Mouse (Mus musculus) limb, embryonic 12.5 days (tissue): Measurements from ENCODE around the gene Tns2. TPM values are rescaled to one million over a fixed set of nuclear protein-coding genes. Genes with fewer than 3 reads are reported as not detected.

Experiments
- ATAC-seq: fragments of 200-750 bp; cut with Nextera tagmentation; 2 replicates; pipeline ENCODE4 v1.8.0; 2017; ENCODE audit warnings: low read depth, moderate TSS enrichment; ENCODE audit not compliant: insufficient number of reproducible peaks, insufficient read depth, low FRiP score, low TSS enrichment
- H3K27ac ChIP-seq: fragments of 300-500 bp; sonication (generic); 2 replicates; pipeline ENCODE4 v1.5.1; 2016; ENCODE audit warnings: mild to moderate bottlenecking, moderate library complexity
- H3K27me3 ChIP-seq: fragments of 300-500 bp; sonication (generic); 2 replicates; pipeline ENCODE4 v1.6.1; 2016; ENCODE audit warnings: mild to moderate bottlenecking, moderate library complexity
- H3K36me3 ChIP-seq: fragments of 300-500 bp; sonication (generic); 2 replicates; pipeline ENCODE4 v1.6.1; 2016; ENCODE audit warnings: mild to moderate bottlenecking, moderate library complexity
- H3K4me1 ChIP-seq: fragments of 300-500 bp; sonication (generic); replicated peaks from 2 replicates; pipeline ENCODE4 v1.6.1; 2016
- H3K4me2 ChIP-seq: fragments of 300-500 bp; sonication (generic); 2 replicates; pipeline ENCODE4 v1.6.1; 2016; ENCODE audit warnings: mild to moderate bottlenecking, moderate library complexity
- H3K4me3 ChIP-seq: fragments of 300-500 bp; sonication (generic); replicated peaks from 2 replicates; pipeline ENCODE4 v1.5.1; 2016; ENCODE audit warnings: mild to moderate bottlenecking
- H3K9ac ChIP-seq: fragments of 300-500 bp; sonication (generic); replicated peaks from 2 replicates; pipeline ENCODE4 v1.6.1; 2016; ENCODE audit warnings: mild to moderate bottlenecking, moderate library complexity
- H3K9me3 ChIP-seq: fragments of 300-500 bp; sonication (generic); 2 replicates; pipeline ENCODE4 v1.6.1; 2016; ENCODE audit warnings: mild to moderate bottlenecking, moderate library complexity
- WGBS: fragments of 180-500 bp; shearing (Covaris S2); methylation state at CpG from one replicate; pipeline ENCODE4 v1.1.7; 2016; 5-methylcytosine and 5-hydroxymethylcytosine counted together
- polyA plus RNA-seq: library from polyadenylated mRNA; unstranded; fragments of >200 nt; fragmentation: Nextera tagmentation; extraction: Ambion mirVana; gene quantifications from 2 replicates; pipeline ENCODE4 v1.2.1, GENCODE M21; 2016

The Tns2 gene
- polyA plus RNA-seq, 1 experiment from 2014 or later: 16.6 TPM

- peaks cover 20% of the 10 kb centered on the region for H3K4me1 ChIP-seq
- no peak overlapping the region for H3K4me3 ChIP-seq
- peaks cover 3% of the 10 kb centered on the region; the same call in 1 of the 2 replicates for H3K27me3 ChIP-seq
- 94% methylated on average over 6 of the region's 6 CpGs for WGBS
- H3K9me3 ChIP-seq: no peaks in the 10 kb centered on the region
- no peak for ATAC-seq
- no peak overlapping the region for H3K4me2 ChIP-seq
- H3K9ac ChIP-seq: no peak overlapping the region
- H3K36me3 ChIP-seq: peaks cover 87% of the 10 kb centered on the region
- no peak overlapping the region for H3K27ac ChIP-seq
Observed at GRCm38 (mm10) chr15:102112181-102112580, 12.0 kb downstream of the Tns2 start.

- H3K9ac ChIP-seq: no peak overlapping the region
- H3K4me1 ChIP-seq: peaks cover 14% of the 10 kb centered on the region
- no peak overlapping the region for H3K27ac ChIP-seq
- no peak for ATAC-seq
- no peaks in the 10 kb centered on the region for H3K9me3 ChIP-seq
- no peak overlapping the region for H3K4me2 ChIP-seq
- H3K36me3 ChIP-seq: peaks cover 91% of the 10 kb centered on the region
- WGBS: 73% methylated on average over 8 of the region's 8 CpGs
- H3K27me3 ChIP-seq: no peaks in the 10 kb centered on the region
- H3K4me3 ChIP-seq: no peak overlapping the region
Observed at GRCm38 (mm10) chr15:102112827-102113226, 12.6 kb downstream of the Tns2 start.

- Histone ChIP-seq H3K9me3 (no peaks in the 10 kb centered on the region), H3K4me2 (no peak overlapping the region), H3K4me3 (no peak overlapping the region), H3K4me1 (peaks cover 8% of the 10 kb centered on the region), H3K36me3 (peaks cover 95% of the 10 kb centered on the region), H3K27me3 (no peaks in the 10 kb centered on the region), H3K9ac (no peak overlapping the region), H3K27ac (no peak overlapping the region)
- ATAC-seq: no peak
- WGBS: 75% methylated on average over 4 of the region's 4 CpGs
Observed at GRCm38 (mm10) chr15:102113674-102114073, 13.5 kb downstream of the Tns2 start.

DNA sequence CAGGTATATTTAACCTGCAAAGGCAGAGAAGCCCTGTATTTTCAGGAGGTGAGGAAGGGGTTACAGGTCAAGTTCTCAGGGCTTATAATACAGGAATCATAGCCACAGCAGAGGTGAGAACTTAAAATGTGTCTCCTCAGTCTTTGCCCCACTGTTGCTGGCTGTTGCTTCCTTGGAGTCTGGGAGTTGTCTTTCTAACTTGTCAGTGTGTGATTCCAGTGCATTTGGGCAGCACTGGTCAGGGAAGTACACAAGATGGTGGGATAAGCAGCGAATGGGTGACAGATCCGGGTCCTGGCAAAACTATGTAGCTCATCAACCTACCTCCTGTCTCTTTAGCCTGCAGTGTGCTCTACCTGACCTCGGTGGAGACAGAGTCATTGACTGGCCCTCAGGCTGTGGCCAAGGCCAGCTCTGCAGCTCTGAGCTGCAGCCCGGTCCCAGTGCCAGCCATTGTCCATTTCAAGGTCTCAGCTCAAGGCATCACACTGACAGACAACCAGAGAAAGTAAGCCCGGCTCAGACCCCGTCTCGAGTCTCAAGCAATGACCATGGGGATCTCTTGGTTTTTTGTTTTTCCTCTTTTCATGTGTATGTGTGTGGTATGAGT, 14.5 kb downstream of the Tns2 start:
- Histone ChIP-seq H3K4me2 (no peak overlapping the region), H3K9ac (no peak overlapping the region), H3K9me3 (no peaks in the 10 kb centered on the region), H3K27me3 (no peaks in the 10 kb centered on the region), H3K27ac (no peak overlapping the region), H3K4me1 (no peaks in the 10 kb centered on the region; the same call in 1 of the 2 replicates), H3K4me3 (no peak overlapping the region), H3K36me3 (peaks cover 95% of the 10 kb centered on the region)
- WGBS: 88% methylated on average over 7 of the region's 7 CpGs
- ATAC-seq: no peak

- H3K4me1 ChIP-seq: no peaks in the 10 kb centered on the region; the same call in 1 of the 2 replicates
- no peak overlapping the region for H3K9ac ChIP-seq
- no peak for ATAC-seq
- 69% methylated on average over 9 of the region's 9 CpGs for WGBS
- peaks cover 96% of the 10 kb centered on the region for H3K36me3 ChIP-seq
- no peak overlapping the region for H3K27ac ChIP-seq
- H3K9me3 ChIP-seq: no peaks in the 10 kb centered on the region
- no peak overlapping the region for H3K4me2 ChIP-seq
- H3K4me3 ChIP-seq: no peak overlapping the region
- H3K27me3 ChIP-seq: no peaks in the 10 kb centered on the region
Observed at GRCm38 (mm10) chr15:102115731-102116231, 15.6 kb downstream of the Tns2 start.

DNA sequence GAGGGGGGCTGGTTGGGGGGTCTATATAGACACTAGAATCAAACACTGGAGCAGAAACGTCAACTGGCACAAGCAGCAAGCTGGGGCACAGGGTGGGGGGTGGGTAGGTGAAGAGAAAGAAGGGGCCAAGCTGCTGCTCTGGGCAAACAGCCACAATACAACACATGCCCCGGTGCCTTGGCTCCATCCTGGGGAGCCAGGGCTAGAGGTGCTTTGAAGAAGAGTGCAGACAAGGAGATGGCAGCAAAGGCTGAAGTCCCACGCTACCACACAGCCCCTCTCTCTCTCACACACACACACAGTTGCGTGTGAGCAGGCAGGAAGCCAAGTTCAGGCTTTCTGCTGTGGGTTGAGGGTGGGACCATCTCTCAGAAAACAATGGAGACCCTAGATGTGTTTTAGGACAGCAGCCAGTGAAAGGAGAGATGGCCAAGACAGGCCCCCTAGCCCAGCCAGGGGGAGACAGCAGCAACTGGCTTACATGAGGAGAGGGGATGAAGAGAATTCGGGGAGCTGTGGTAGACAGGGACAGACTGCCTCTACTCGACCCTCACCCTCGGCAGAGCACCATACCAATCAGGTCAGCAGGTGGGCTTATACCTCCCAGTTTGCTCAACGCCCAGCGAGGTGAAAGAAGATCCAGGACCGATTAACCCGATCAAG, 16.7 kb downstream of the Tns2 start:
- H3K9me3 ChIP-seq: no peaks in the 10 kb centered on the region
- no peak overlapping the region for H3K27ac ChIP-seq
- ATAC-seq: no peak
- no peaks in the 10 kb centered on the region for H3K27me3 ChIP-seq
- 83% methylated on average over 11 of the region's 11 CpGs for WGBS
- H3K36me3 ChIP-seq: peaks cover 96% of the 10 kb centered on the region
- no peak overlapping the region for H3K9ac ChIP-seq
- H3K4me3 ChIP-seq: no peak overlapping the region
- no peak overlapping the region for H3K4me2 ChIP-seq
- H3K4me1 ChIP-seq: no peaks in the 10 kb centered on the region; the same call in 1 of the 2 replicates

- ATAC-seq: no peak; the same call in 1 of the 2 replicates
- no peak overlapping the region for H3K9ac ChIP-seq
- H3K4me2 ChIP-seq: no peak overlapping the region
- H3K36me3 ChIP-seq: peaks cover 95% of the 10 kb centered on the region
- H3K9me3 ChIP-seq: no peaks in the 10 kb centered on the region
- H3K27me3 ChIP-seq: no peaks in the 10 kb centered on the region
- no peaks in the 10 kb centered on the region; the same call in 1 of the 2 replicates for H3K4me1 ChIP-seq
- no peak overlapping the region for H3K27ac ChIP-seq
- 82% methylated on average over 18 of the region's 19 CpGs for WGBS
- H3K4me3 ChIP-seq: no peak overlapping the region
Observed at GRCm38 (mm10) chr15:102117461-102118443, 17.5 kb downstream of the Tns2 start.

- ATAC-seq: no peak
- Histone ChIP-seq H3K4me1 (no peaks in the 10 kb centered on the region), H3K27me3 (no peaks in the 10 kb centered on the region), H3K9ac (no peak overlapping the region), H3K9me3 (no peaks in the 10 kb centered on the region), H3K27ac (no peak overlapping the region), H3K4me3 (no peak overlapping the region), H3K4me2 (no peak overlapping the region), H3K36me3 (peaks cover 89% of the 10 kb centered on the region)
- WGBS: 90% methylated on average over 4 of the region's 4 CpGs
Observed at GRCm38 (mm10) chr15:102118591-102118990, 18.4 kb downstream of the Tns2 start.

DNA sequence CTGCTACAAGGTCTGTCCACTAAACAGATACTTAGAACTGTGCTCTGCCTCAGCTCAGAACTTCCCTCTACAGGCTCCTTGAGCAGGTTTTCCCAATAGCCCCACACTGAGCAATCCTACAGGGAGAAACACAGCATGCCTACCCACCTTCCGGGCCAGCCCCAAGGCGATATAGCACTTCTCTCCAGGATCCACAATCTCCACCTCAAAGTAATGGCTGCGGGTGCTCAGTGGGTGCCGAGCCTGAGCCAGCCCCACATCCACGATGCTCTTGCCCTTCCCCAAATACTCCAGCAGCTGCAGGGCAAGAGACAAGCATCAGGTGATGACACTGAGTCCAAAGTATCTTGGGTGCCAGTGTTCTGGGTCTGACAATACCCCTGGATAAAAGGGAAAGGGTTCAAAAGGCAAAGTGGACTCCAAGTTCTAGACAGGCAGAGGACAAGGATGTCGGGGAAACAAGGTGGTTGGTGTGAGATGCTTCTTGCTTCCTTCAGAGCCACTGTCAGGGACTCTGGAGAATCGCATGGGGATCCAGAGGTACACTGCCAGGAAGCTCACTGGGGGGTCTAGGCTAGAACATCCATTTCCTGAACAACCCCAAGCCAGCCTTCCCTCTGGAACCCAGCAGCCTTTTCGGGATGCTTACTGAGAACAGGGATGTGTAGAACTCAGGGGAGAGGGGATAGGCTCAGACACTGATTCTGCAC, 19.1 kb downstream of the Tns2 start:
- no peaks in the 10 kb centered on the region for H3K9me3 ChIP-seq
- no peaks in the 10 kb centered on the region for H3K27me3 ChIP-seq
- no peaks in the 10 kb centered on the region for H3K4me1 ChIP-seq
- H3K4me2 ChIP-seq: no peak overlapping the region
- H3K36me3 ChIP-seq: peaks cover 85% of the 10 kb centered on the region
- H3K27ac ChIP-seq: no peak overlapping the region
- H3K9ac ChIP-seq: no peak overlapping the region
- no peak overlapping the region for H3K4me3 ChIP-seq
- 69% methylated on average over 8 of the region's 8 CpGs for WGBS
- ATAC-seq: no peak

- no peak for ATAC-seq
- no peaks in the 10 kb centered on the region for H3K9me3 ChIP-seq
- H3K4me2 ChIP-seq: no peak overlapping the region
- WGBS: 76% methylated on average over 2 of the region's 2 CpGs
- no peak overlapping the region for H3K27ac ChIP-seq
- H3K27me3 ChIP-seq: no peaks in the 10 kb centered on the region
- H3K9ac ChIP-seq: no peak overlapping the region
- H3K4me3 ChIP-seq: no peak overlapping the region
- H3K36me3 ChIP-seq: peaks cover 85% of the 10 kb centered on the region
- H3K4me1 ChIP-seq: no peaks in the 10 kb centered on the region
Observed at GRCm38 (mm10) chr15:102119831-102120170, 19.6 kb downstream of the Tns2 start.
